Mouse (Mus musculus): ENCODE data around the gene Napb. TPM values are rescaled to one million over a fixed set of nuclear protein-coding genes. Genes with fewer than 3 reads are reported as not detected.
"Not testable (repeated sequence)": the region's sequence is repeated elsewhere in the genome, so short reads cannot be mapped to it uniquely, and the experiment has no call there.

The Napb gene
- 3.4 and 4.1 TPM in 2 replicates for polyA plus RNA-seq (2015; fragmentation: Nextera tagmentation; extraction: Ambion mirVana)

GRCm38 (mm10) chr2:148732327-148733000 is at the start of gene Napb:
Napb (minus strand) TSS chr2:148732467.
- no peak within 1 kb of the TSS for H3K27ac ChIP-seq
- ATAC-seq: peak; percentile 100
- WGBS: 4% methylated on average over 18 of the region's 18 CpGs

GRCm38 (mm10) chr2:148781709-148782108 is 49.4 kb upstream of the Napb start, which contains the start of gene 8030411F24Rik:
8030411F24Rik (plus strand) TSS chr2:148782009.
- H3K4me2 ChIP-seq (replicated peaks): no peak within 1 kb of the TSS
- WGBS: 26% methylated on average over 1 of the region's 1 CpGs
- no peak for ATAC-seq

More at GRCm38 (mm10) chr2:148732327-148733000, at the start of gene Napb:
- Histone ChIP-seq H3K4me2 (replicated peaks) (peak within 1 kb of the TSS; percentile 93), H3K4me3 (replicated peaks) (peak within 1 kb of the TSS; percentile 76), H3K36me3 (no peaks in the 10 kb centered on the region), H3K9me3 (no peaks in the 10 kb centered on the region), H3K27me3 (replicated peaks) (no peaks in the 10 kb centered on the region), H3K4me1 (replicated peaks) (peaks cover 10% of the 10 kb centered on the region; the same call in 1 of the 2 replicates), H3K9ac (peak within 1 kb of the TSS; percentile 66)

DNA sequence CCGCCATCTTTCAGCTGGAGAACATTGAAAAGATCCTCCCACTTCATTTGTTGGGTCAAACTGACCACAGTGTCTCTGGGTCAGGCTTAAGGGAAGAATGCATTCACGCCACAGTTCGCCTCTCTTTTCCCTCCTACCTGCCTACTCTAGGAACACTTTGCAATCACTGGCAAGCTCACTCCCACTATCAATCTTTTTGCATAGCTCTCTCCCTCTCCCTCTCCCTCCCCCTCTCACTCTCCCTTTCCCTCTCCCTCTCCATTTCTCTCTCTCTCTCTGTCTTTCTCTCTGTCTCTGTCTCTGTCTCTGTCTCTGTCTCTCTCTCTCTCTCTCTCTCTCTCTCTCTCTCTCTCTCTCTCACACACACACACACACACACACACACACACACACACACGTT is 39.1 kb upstream of the Napb start, which contains the start of gene Cst11:
Gene Cst11 (minus strand): TSS at position 101 of the 400 bp plus-strand sequence.
- not testable (repeated sequence) for H3K4me2 ChIP-seq (replicated peaks); H3K4me3 ChIP-seq (replicated peaks); H3K36me3 ChIP-seq; H3K9me3 ChIP-seq; ATAC-seq; H3K4me1 ChIP-seq (replicated peaks); H3K9ac ChIP-seq; H3K27me3 ChIP-seq (replicated peaks); H3K27ac ChIP-seq
- 84% methylated on average over 4 of the region's 4 CpGs for WGBS

More at GRCm38 (mm10) chr2:148781709-148782108, 49.4 kb upstream of the Napb start, which contains the start of gene 8030411F24Rik:
- Histone ChIP-seq H3K4me3 (replicated peaks) (no peak within 1 kb of the TSS), H3K9me3 (no peaks in the 10 kb centered on the region), H3K4me1 (replicated peaks) (no peaks in the 10 kb centered on the region), H3K27me3 (replicated peaks) (no peaks in the 10 kb centered on the region), H3K9ac (no peak within 1 kb of the TSS), H3K27ac (no peak within 1 kb of the TSS), H3K36me3 (no peaks in the 10 kb centered on the region)

- ATAC-seq: no peak
- Histone ChIP-seq H3K4me3 (replicated peaks) (no peak overlapping the region), H3K27me3 (replicated peaks) (no peaks in the 10 kb centered on the region), H3K36me3 (no peaks in the 10 kb centered on the region), H3K9me3 (no peaks in the 10 kb centered on the region), H3K4me2 (replicated peaks) (no peak overlapping the region), H3K27ac (no peak overlapping the region), H3K4me1 (replicated peaks) (no peaks in the 10 kb centered on the region), H3K9ac (no peak overlapping the region)
- 89% methylated on average over 1 of the region's 1 CpGs for WGBS
These were observed 31.6 kb upstream of the Napb start for GRCm38 (mm10) chr2:148763648-148764388.

DNA sequence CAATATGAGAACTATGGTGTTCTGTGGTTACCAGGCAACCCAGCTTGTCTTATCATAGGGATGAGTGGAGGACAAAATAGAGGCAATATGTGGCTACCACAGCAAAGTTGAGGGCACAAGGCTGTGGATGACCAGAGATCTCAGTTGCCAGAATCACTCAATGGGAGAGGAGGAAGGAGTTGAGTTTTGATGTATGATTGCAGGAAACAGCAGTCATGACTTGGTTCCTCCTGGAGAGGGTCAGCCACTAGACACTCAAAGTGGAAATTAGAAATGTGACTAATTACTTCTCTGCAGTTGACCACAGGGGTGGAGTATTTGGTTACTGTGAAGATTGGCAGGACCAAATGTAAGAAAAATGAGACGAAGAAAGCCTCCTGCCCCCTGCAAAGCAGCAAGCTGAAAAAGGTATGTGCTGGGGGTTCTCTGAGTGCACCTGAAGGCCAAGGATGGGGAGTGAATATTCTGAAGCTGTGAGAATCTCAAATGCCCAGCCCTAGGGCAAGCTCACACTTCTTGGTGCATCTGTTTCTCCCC is 22.1 kb upstream of the Napb start:
- Histone ChIP-seq H3K9me3 (no peaks in the 10 kb centered on the region), H3K27me3 (replicated peaks) (no peaks in the 10 kb centered on the region), H3K4me3 (replicated peaks) (no peak overlapping the region), H3K27ac (no peak overlapping the region), H3K9ac (no peak overlapping the region), H3K4me1 (replicated peaks) (no peaks in the 10 kb centered on the region), H3K4me2 (replicated peaks) (no peak overlapping the region), H3K36me3 (no peaks in the 10 kb centered on the region)
- no peak for ATAC-seq
- WGBS: 76% methylated on average over 1 of the region's 1 CpGs

- Histone ChIP-seq H3K9me3 (no peaks in the 10 kb centered on the region), H3K4me3 (replicated peaks) (peak overlapping the region; percentile 16; the same call in 1 of the 2 replicates), H3K36me3 (no peaks in the 10 kb centered on the region), H3K4me2 (replicated peaks) (peak overlapping the region; percentile 58), H3K4me1 (replicated peaks) (no peaks in the 10 kb centered on the region), H3K27ac (no peak overlapping the region), H3K9ac (no peak overlapping the region), H3K27me3 (replicated peaks) (no peaks in the 10 kb centered on the region)
- 19% methylated on average over 15 of the region's 15 CpGs for WGBS
- peak; percentile 92 for ATAC-seq
These were observed 19.9 kb upstream of the Napb start for GRCm38 (mm10) chr2:148751893-148752813.

DNA sequence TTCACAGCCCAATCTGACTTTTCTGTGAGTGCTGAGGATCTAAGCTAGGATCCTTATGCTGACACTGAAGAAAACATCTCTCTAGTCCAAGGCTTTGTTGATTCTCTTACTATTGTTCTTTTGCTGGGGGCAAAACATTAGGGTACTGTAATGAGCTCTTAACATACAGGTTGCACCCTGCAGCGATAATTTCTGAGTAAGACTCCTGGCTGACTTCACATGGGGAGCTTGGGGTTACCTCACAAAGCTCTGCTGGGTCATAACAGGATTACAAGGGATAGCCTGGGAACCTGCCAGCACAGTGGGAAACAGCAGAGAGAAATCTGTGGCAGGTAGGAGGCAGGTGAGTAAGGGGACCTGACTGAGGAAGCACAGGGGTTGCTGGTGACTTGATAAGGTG is 17.8 kb upstream of the Napb start, which contains the start of gene Cstl1:
Gene Cstl1 (plus strand): TSS at position 301 of the 400 bp plus-strand sequence.
- H3K9me3 ChIP-seq: no peaks in the 10 kb centered on the region
- 88% methylated on average over 1 of the region's 1 CpGs for WGBS
- H3K27ac ChIP-seq: no peak within 1 kb of the TSS
- ATAC-seq: no peak
- no peak within 1 kb of the TSS for H3K4me2 ChIP-seq (replicated peaks)
- H3K4me3 ChIP-seq (replicated peaks): no peak within 1 kb of the TSS
- no peaks in the 10 kb centered on the region for H3K27me3 ChIP-seq (replicated peaks)
- H3K36me3 ChIP-seq: no peaks in the 10 kb centered on the region
- no peaks in the 10 kb centered on the region for H3K4me1 ChIP-seq (replicated peaks)
- H3K9ac ChIP-seq: no peak within 1 kb of the TSS

DNA sequence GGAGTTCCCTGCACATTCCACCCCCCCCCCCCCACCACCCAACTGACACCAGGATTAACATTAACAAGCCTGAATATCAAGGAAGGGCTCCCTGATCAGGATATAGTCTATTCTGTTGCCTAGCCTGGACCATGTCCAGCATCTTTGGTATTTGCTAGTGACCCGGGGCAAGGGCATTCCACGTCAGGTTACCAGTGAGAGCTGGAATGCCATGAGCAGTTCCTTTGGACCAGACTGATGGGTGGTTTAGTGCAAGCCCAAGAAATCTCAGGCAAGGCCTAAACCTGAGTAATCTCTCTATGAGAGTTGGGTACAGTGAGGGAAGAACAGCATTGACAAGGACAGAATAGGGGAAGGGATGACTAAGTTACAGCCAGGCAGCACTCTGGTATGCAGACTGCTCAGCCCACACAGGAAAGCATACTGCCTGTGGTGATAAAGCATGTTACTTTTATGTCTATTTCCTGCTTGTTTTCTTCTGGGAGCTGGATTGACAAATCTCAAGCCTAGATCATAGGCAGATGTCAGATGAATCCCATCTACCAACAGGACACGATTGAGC is 11.7 kb upstream of the Napb start:
- WGBS: 82% methylated on average over 3 of the region's 3 CpGs
- H3K4me2 ChIP-seq (replicated peaks): no peak overlapping the region
- H3K9me3 ChIP-seq: no peaks in the 10 kb centered on the region
- H3K36me3 ChIP-seq: no peaks in the 10 kb centered on the region
- no peak overlapping the region for H3K27ac ChIP-seq
- no peak for ATAC-seq
- H3K27me3 ChIP-seq (replicated peaks): no peaks in the 10 kb centered on the region
- H3K4me3 ChIP-seq (replicated peaks): no peak overlapping the region
- H3K9ac ChIP-seq: no peak overlapping the region
- no peaks in the 10 kb centered on the region for H3K4me1 ChIP-seq (replicated peaks)

DNA sequence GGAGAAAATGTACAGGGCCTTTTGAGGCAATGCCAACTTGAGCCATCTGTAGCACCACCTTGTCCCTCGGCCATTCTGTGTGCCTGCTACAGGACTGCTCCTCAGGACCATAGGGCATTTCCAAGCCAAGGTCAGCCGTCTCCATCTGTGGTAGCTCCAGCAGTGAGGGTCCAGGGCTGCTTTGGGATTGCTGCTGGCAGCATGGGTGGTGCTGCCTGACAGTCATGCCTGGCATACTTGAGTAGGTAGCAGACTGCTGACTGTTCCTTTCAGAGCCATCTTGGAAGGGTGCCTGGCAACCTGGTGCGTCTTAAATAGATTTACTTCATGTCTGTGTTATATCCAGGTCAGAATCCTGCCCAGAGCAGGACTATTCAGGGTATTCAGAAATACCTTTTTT is 10.7 kb upstream of the Napb start:
- Histone ChIP-seq H3K9ac (no peak overlapping the region), H3K27me3 (replicated peaks) (no peaks in the 10 kb centered on the region), H3K4me2 (replicated peaks) (no peak overlapping the region), H3K36me3 (no peaks in the 10 kb centered on the region), H3K9me3 (no peaks in the 10 kb centered on the region), H3K27ac (no peak overlapping the region), H3K4me1 (replicated peaks) (no peaks in the 10 kb centered on the region), H3K4me3 (replicated peaks) (no peak overlapping the region)
- no peak for ATAC-seq
- WGBS: 86% methylated on average over 3 of the region's 3 CpGs

DNA sequence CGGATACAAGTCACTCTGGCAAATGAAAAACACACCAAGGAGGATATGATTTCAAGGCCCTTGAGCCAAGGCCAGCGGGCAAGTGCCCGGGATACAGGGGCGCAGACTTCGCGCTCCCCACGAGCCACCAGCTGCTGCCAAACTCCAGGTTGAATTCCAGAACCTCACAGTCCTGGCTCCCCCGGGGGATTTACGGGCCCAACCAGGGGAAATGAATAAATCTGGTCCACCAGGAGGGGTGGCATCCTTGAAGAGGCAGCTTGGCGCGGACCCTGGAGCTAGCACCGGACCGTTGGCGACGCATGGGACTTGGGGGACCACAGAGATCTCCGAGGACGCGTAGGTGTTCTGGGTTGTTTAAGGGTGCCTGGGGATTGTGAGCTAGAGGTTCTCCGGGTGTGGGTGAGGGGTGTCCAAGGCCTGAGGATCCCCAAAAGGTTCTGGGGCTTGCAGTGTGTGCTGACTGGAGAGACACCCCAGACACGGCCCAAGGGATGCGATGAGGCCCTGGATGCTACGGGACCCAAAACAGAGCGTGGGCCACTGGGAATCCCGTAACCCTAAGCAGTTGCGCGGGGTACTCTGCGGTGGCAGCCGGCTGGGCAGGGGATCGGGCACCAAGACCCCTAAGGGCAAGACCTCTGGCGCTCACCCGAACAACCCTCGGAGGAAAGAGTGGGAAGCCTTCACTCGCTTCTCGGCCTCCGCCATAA is 497 bp downstream of the Napb start:
- WGBS: 1% methylated on average over 35 of the region's 35 CpGs
- Histone ChIP-seq H3K9ac (peak overlapping the region; percentile 66), H3K4me1 (replicated peaks) (peaks cover 10% of the 10 kb centered on the region; the same call in 1 of the 2 replicates), H3K36me3 (no peaks in the 10 kb centered on the region), H3K27ac (no peak overlapping the region), H3K4me3 (replicated peaks) (peak overlapping the region; percentile 76), H3K4me2 (replicated peaks) (peak overlapping the region; percentile 93), H3K9me3 (no peaks in the 10 kb centered on the region), H3K27me3 (replicated peaks) (no peaks in the 10 kb centered on the region)
- peak; percentile 86 for ATAC-seq

Data from intestine, embryonic 15.5 days (tissue).